Mouse (Mus musculus): ENCODE results near the gene Eef1g.

DNA sequence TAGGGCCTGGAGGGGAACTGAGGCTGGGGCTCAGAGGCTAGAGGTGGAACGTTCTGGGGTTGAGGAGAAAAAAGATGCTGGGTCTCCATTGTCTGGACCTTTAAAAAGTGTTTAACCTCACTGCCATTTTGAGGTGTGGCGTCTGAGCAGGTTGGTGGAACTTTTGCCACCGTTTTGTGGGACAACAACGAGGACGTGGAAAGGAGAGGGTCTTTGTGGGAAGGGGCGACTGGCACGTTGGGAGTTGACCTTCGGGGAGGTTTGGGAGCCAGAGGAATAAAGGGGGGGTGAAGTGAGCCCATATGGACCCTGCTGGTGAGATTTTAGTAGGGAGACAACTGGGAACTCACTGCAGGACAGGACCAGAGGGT, 517 bp downstream of the Eef1g start:
- no peak for TF ChIP-seq POLR2A (IDR thresholded peaks at IDR 0.05; ENCODE audit: low read depth, low read length)
- TF ChIP-seq CTCF (conservative IDR thresholded peaks at IDR 0.05; ENCODE audit: insufficient read depth, insufficient read length, low read depth, low read length) = no peak

Data from kidney, adult 2 months (tissue).